Mouse (Mus musculus) kidney, postnatal 0 days (tissue): ENCODE data around the gene Man2a1. TPM values are rescaled to one million over a fixed set of nuclear protein-coding genes. Genes with fewer than 3 reads are reported as not detected.

Experiments used
- ATAC-seq: fragments of 200-750 bp; cut with Nextera tagmentation; replicated peaks from 2 replicates; pipeline ENCODE4 v1.8.0; 2017; ENCODE audit warnings: low read depth, moderate number of reproducible peaks, moderate TSS enrichment, moderate library complexity; ENCODE audit not compliant: low FRiP score
- DNase-seq: peaks from one replicate; pipeline ENCODE4 v3.0.0-alpha.2; 2016; ENCODE audit warnings: low spot score
- H3K27ac ChIP-seq: fragments of 300-500 bp; sonication (generic); 2 replicates; pipeline ENCODE4 v1.5.1; 2014; ENCODE audit warnings: mild to moderate bottlenecking
- H3K27me3 ChIP-seq: fragments of 300-500 bp; sonication (generic); 2 replicates; pipeline ENCODE4 v1.6.1; 2014; ENCODE audit warnings: low read length, mixed read lengths; ENCODE audit not compliant: insufficient read depth
- H3K36me3 ChIP-seq: fragments of 300-500 bp; sonication (generic); 2 replicates; pipeline ENCODE4 v1.6.1; 2014; ENCODE audit warnings: low read length, mixed read lengths; ENCODE audit not compliant: insufficient read depth
- H3K4me1 ChIP-seq: fragments of 300-500 bp; sonication (generic); replicated peaks from 2 replicates; pipeline ENCODE4 v1.6.1; 2014; ENCODE audit warnings: antibody characterized with exemption, low read length, mixed read lengths; ENCODE audit not compliant: insufficient read depth
- H3K4me2 ChIP-seq: fragments of 300-500 bp; sonication (generic); 2 replicates; pipeline ENCODE4 v1.6.1; 2014; ENCODE audit warnings: mild to moderate bottlenecking, low read length, moderate library complexity, mixed read lengths
- H3K4me3 ChIP-seq: fragments of 300-500 bp; sonication (generic); replicated peaks from 2 replicates; pipeline ENCODE4 v1.5.1; 2014; ENCODE audit warnings: low read depth, low read length
- H3K9ac ChIP-seq: fragments of 300-500 bp; sonication (generic); 2 replicates; pipeline ENCODE4 v1.6.1; 2014; ENCODE audit warnings: low read depth, low read length
- H3K9me3 ChIP-seq: fragments of 300-500 bp; sonication (generic); replicated peaks from 2 replicates; pipeline ENCODE4 v1.6.1; 2016; ENCODE audit warnings: low read length, inconsistent platforms, mixed read lengths
- CTCF ChIP-seq: IDR thresholded peaks from 2 replicates; pipeline ENCODE4 v1.5.1; 2016; ENCODE audit warnings: antibody characterized with exemption, low read depth, mild to moderate bottlenecking, moderate library complexity
- WGBS: fragments of 180-500 bp; shearing (Covaris S2); extraction: QIAGEN DNeasy Blood & Tissue Kit; methylation state at CpG from one replicate; pipeline ENCODE4 v1.1.7; 2014; 5-methylcytosine and 5-hydroxymethylcytosine counted together
- polyA plus RNA-seq: library from polyadenylated mRNA; unstranded; fragments of >200 nt; fragmentation: Nextera tagmentation; extraction: Ambion mirVana; gene quantifications from 2 replicates; pipeline ENCODE4 v1.2.1, GENCODE M21; 2015

Gene Man2a1
- polyA plus RNA-seq, 1 experiment from 2014 or later, result 9.9 TPM

DNA sequence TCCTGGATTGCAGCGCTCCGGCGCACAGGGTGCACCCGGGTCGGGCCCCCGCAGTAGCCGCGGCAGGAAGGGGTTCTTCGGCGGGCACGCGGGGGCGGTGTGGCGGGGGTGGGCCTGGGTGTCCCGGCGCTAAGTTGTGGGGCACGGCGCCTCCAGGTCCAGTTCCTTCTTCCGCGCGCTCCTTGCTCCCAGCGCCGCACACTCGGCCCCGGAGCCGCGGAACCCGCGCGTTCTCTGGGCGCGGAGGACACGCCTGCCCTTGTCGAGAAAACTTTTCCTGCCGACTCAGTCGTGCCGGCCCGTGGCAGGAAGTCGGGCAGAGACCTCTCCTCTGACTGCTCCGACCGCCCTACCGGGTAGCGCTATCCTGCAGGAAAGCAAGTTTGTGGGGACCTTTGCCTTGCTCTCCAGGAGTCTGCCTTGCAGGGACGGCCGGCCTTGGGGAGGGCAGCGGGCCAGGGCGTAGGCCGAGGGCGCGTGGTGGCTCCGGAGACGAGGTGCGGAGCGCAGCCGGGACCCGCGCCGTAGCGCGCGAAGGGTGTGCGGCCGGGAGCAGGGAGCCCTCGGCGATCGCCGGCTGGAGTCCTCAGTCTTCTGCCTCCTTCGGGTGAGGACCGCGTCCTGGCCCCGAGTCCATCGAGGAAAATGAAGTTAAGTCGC is 685 bp downstream of the Man2a1 start:
- ATAC-seq (peak; percentile 33), DNase-seq (peak; percentile 64)
- peaks cover 13% of the 10 kb centered on the region for H3K4me1 ChIP-seq
- no peaks in the 10 kb centered on the region for H3K9me3 ChIP-seq
- peak overlapping the region; percentile 96 for H3K9ac ChIP-seq
- WGBS, result under 1% methylated on average over 66 of the region's 73 CpGs
- H3K27ac ChIP-seq, result peak overlapping the region; percentile 96
- no peaks in the 10 kb centered on the region for H3K36me3 ChIP-seq
- TF ChIP-seq CTCF, result no peak
- peak overlapping the region; percentile 97 for H3K4me3 ChIP-seq
- peak overlapping the region; percentile 76 for H3K4me2 ChIP-seq
- H3K27me3 ChIP-seq, result no peaks in the 10 kb centered on the region

DNA sequence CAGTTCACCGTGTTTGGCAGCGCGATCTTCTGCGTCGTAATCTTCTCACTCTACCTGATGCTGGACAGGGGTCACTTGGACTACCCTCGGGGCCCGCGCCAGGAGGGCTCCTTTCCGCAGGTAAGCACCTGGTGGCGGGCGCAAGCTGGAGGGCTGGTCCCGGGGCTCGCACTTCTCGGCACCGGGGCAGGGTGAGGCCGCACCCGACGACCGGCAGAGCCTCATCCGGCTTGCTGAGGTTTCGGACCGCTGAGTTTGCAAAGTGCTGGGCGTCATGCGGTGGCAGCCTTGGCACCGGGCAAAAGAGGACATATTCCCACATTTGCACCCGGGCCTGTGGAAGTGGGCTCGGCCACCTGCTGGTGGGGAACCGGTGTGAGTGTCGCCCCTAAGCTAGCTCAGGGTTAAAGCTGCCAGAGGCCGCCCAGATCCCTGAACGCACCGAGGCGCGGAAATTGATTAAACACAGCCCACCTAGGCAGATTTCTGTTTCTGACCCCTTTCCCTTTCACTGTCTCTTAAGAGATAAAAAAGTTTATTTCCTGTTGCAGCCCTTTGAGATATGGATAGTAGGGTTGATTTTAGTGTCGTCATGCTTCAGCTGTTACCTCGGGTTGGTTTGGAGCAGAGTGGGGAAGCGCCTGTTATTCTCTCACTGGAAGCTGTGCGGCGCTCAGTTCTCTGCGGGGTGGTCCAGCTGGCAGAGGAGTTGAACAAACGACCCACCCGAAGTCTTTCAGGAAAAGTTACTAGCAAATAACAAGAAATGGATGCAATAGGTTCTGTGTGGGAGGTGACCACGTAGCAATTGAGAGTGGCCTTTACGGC is 1.4 kb downstream of the Man2a1 start:
- Histone ChIP-seq H3K4me2 (peak overlapping the region; percentile 76), H3K36me3 (no peaks in the 10 kb centered on the region), H3K9me3 (no peaks in the 10 kb centered on the region), H3K9ac (peak overlapping the region; percentile 96), H3K27me3 (no peaks in the 10 kb centered on the region), H3K4me3 (peak overlapping the region; percentile 97), H3K27ac (peak overlapping the region; percentile 96), H3K4me1 (peaks cover 13% of the 10 kb centered on the region)
- under 1% methylated on average over 44 of the region's 44 CpGs for WGBS
- DNase-seq (peak; percentile 91), ATAC-seq (peak; percentile 5; the same call in 1 of the 2 replicates)
- TF ChIP-seq CTCF, result peak; percentile 61

DNA sequence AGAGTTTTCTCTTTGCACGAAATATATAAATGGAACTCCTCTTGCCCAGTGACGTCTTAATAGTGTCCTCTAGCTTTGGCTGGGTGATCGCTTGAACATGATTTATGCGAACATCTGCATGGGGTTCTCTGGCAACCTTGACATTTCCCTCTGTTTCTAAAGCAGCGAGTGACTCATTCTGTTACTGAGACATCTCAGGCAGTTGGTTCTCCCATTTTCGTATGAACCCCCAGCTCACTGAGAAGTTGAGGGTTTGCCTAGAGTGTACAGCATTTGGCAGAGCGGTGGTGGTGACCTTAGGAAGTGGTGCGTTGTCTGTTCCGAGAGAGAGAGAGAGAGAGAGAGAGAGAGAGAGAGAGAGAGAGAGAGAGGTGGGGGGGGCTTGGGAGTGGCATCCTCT is 2.6 kb downstream of the Man2a1 start:
- no peaks in the 10 kb centered on the region for H3K9me3 ChIP-seq
- WGBS, result 40% methylated on average over 9 of the region's 9 CpGs
- 0 out of 2 replicates have a peak overlapping the region, but pooled peaks have one; percentile 35 for H3K9ac ChIP-seq
- no peak overlapping the region for H3K27ac ChIP-seq
- DNase-seq (peak; percentile 45), ATAC-seq (no peak)
- H3K36me3 ChIP-seq, result no peaks in the 10 kb centered on the region; the same call in 1 of the 2 replicates
- H3K4me1 ChIP-seq, result peaks cover 13% of the 10 kb centered on the region
- H3K4me2 ChIP-seq, result peak overlapping the region; percentile 76
- no peaks in the 10 kb centered on the region for H3K27me3 ChIP-seq
- peak overlapping the region; percentile 97 for H3K4me3 ChIP-seq
- no peak for TF ChIP-seq CTCF

DNA sequence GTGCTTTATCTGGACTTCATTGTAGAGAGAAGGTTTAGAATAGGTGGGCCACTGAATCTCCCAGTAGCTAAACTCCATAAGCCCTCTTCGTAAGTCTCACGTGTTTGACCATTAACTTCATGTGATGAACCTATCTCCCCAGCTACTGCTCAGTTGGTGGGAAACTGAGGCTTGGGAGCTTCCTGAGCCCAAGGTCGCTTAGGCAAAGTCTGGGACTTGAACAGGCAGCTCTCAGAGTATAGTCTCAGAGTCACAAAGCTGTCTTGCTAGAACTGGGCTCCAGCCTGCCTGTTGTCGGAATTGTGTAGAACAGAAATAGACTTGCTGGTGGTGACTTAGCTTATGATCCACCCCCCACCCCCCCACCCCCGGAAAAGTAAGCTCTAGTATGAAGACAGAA is 3.0 kb downstream of the Man2a1 start:
- peak overlapping the region; percentile 76 for H3K4me2 ChIP-seq
- no peaks in the 10 kb centered on the region for H3K27me3 ChIP-seq
- H3K9me3 ChIP-seq, result no peaks in the 10 kb centered on the region
- peak overlapping the region; percentile 97 for H3K4me3 ChIP-seq
- H3K27ac ChIP-seq, result no peak overlapping the region
- H3K9ac ChIP-seq, result 0 out of 2 replicates have a peak overlapping the region, but pooled peaks have one; percentile 35
- WGBS, result 73% methylated on average over 5 of the region's 5 CpGs
- peaks cover 13% of the 10 kb centered on the region for H3K4me1 ChIP-seq
- ATAC-seq (no peak), DNase-seq (no peak)
- H3K36me3 ChIP-seq, result no peaks in the 10 kb centered on the region; the same call in 1 of the 2 replicates
- no peak for TF ChIP-seq CTCF

DNA sequence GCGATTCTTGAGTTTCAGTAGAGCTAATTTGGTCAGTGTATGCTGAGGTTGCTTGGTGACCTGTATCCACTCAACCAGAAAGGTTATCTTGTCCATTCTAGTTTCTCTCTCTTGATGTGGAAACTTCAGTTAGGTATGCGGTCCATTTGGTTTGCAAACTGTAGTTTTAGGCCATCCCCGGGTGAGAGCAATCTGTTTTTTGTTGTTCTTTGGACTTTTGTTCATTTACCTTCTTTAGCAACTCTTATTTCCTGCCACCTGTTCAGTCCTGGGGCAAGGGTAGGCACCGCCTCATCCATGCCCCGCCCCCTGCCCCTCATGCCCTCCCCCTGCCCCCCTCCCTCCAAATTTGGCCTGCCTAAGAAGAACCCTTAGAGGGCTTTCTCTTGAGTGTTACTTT is 3.6 kb downstream of the Man2a1 start:
- no peak overlapping the region for H3K9ac ChIP-seq
- no peak overlapping the region for H3K4me3 ChIP-seq
- H3K4me2 ChIP-seq, result peak overlapping the region; percentile 76; the same call in 1 of the 2 replicates
- H3K36me3 ChIP-seq, result no peaks in the 10 kb centered on the region; the same call in 1 of the 2 replicates
- 52% methylated on average over 5 of the region's 5 CpGs for WGBS
- H3K4me1 ChIP-seq, result peaks cover 13% of the 10 kb centered on the region
- TF ChIP-seq CTCF, result no peak
- H3K27ac ChIP-seq, result no peak overlapping the region
- ATAC-seq (no peak), DNase-seq (no peak)
- no peaks in the 10 kb centered on the region for H3K27me3 ChIP-seq
- H3K9me3 ChIP-seq, result no peaks in the 10 kb centered on the region

DNA sequence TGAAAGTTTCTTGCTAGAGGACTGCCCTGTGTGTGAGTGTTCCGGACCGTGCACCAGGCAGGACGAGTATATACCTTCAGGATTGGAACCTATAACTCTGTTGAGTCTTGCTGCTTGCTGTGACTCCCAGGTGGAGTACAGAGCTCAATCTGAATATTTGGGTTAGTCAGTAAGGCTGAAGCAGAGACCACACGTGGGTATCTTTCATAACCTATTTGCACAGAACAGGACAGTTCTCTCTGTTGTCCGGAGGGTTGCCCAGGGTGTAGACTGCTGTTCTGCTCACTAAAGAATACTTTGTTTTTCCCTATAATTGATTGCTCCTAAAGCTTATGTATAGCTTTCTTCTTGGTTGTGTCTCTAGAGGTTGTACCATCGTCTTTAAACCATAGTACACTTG is 7.7 kb downstream of the Man2a1 start:
- WGBS, result 91% methylated on average over 6 of the region's 6 CpGs

More for the DNA sequence above, 7.7 kb downstream of the Man2a1 start:
- Histone ChIP-seq H3K4me2 (no peak overlapping the region), H3K9me3 (no peaks in the 10 kb centered on the region), H3K4me1 (peaks cover 13% of the 10 kb centered on the region), H3K27ac (no peak overlapping the region), H3K9ac (no peak overlapping the region), H3K4me3 (no peak overlapping the region), H3K36me3 (no peaks in the 10 kb centered on the region; the same call in 1 of the 2 replicates), H3K27me3 (no peaks in the 10 kb centered on the region)
- no peak for TF ChIP-seq CTCF
- ATAC-seq (no peak), DNase-seq (no peak)
